Mouse (Mus musculus) ES-E14 (cell line): ENCODE data around the gene Carhsp1.

Source experiments
- HCFC1 ChIP-seq: IDR thresholded peaks from 2 replicates; pipeline ENCODE4 v1.6.1; 2012; ENCODE audit warnings: low read length, inconsistent platforms, borderline replicate concordance; ENCODE audit not compliant: insufficient read depth
- ZC3H11A ChIP-seq: IDR thresholded peaks from 2 replicates; pipeline ENCODE4 v1.6.1; 2012; ENCODE audit warnings: low read depth, mild to moderate bottlenecking, inconsistent platforms, low read length, borderline replicate concordance
- ZNF384 ChIP-seq: IDR thresholded peaks from 2 replicates; pipeline ENCODE4 v1.6.1; 2012; ENCODE audit warnings: low read depth, low read length, inconsistent platforms

DNA sequence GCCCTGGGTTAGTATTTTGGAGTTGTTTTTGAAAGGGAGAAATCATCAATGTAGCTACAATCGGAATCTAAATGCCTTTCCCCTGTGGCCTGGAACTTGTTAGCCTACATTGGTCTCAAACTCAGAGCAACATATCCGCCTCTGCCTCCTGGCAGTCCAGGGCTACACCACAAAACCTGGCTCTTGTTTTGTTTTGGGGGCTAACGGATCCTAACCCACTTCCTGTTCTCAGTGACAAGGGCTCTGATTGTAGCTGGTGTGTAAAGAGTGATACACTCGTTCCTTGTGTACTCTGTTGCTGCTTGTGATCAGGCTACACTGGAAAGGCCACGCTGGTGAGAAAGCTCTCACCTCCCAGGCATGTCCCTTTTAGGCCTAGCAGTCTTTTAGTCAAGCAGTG lies 40.5 kb downstream of the Carhsp1 start:
- TF ChIP-seq HCFC1: no peak
- TF ChIP-seq ZC3H11A: no peak
- no peak for TF ChIP-seq ZNF384
